Mouse (Mus musculus) liver, embryonic 14.5 days (tissue): Measurements from ENCODE around the gene Dgkz. TPM values are rescaled to one million over a fixed set of nuclear protein-coding genes. Genes with fewer than 3 reads are reported as not detected.
A peak's percentile ranks its signal among the peaks of the same experiment; 100 is the strongest.

ENCODE experiments used
- ATAC-seq: fragments of 200-750 bp; cut with Nextera tagmentation; 2 replicates; pipeline ENCODE4 v1.8.0; 2017; ENCODE audit warnings: moderate number of reproducible peaks, mild to moderate bottlenecking, moderate library complexity; ENCODE audit not compliant: insufficient read depth
- DNase-seq, 3 experiments: peaks; one replicate each; pipeline ENCODE4 v3.0.0-alpha.2; 2012 to 2013; ENCODE audit warnings: low read depth in 3 of 3, low spot score in 3 of 3
- H3K27ac ChIP-seq: fragments of 300-500 bp; sonication (generic); 2 replicates; pipeline ENCODE4 v1.5.1; 2014; ENCODE audit warnings: moderate library complexity, mild to moderate bottlenecking, control low read depth, inconsistent platforms
- H3K27me3 ChIP-seq: fragments of 300-500 bp; sonication (generic); 2 replicates; pipeline ENCODE4 v1.6.1; 2014; ENCODE audit warnings: mild to moderate bottlenecking, low read length, moderate library complexity; ENCODE audit not compliant: control insufficient read depth, insufficient read depth
- H3K36me3 ChIP-seq: fragments of 300-500 bp; sonication (generic); replicated peaks from 2 replicates; pipeline ENCODE4 v1.6.1; 2014; ENCODE audit warnings: low read depth; ENCODE audit not compliant: control insufficient read depth, insufficient read depth
- H3K4me1 ChIP-seq, 2 experiments: fragments of 200-500 bp in 1 of 2; fragments of 300-500 bp in 1 of 2; sonication (generic) in 1 of 2; replicated peaks; 2 replicates each; pipeline ENCODE4 v1.6.1; 2012 to 2014; ENCODE audit warnings: antibody characterized with exemption in 1 of 2, inconsistent platforms in 1 of 2, low read length in 1 of 2; ENCODE audit not compliant: control insufficient read depth in 2 of 2, insufficient read depth in 2 of 2
- H3K4me2 ChIP-seq: fragments of 300-500 bp; sonication (generic); 2 replicates; pipeline ENCODE4 v1.6.1; 2014; ENCODE audit warnings: low read depth, mild to moderate bottlenecking, control low read depth, moderate library complexity
- H3K4me3 ChIP-seq, 2 experiments: fragments of 200-500 bp in 1 of 2; fragments of 300-500 bp in 1 of 2; sonication (generic) in 1 of 2; 2 replicates each; pipeline ENCODE4 v1.5.1; 2012 to 2014; ENCODE audit warnings: low read depth in 2 of 2, low read length in 2 of 2, mild to moderate bottlenecking in 2 of 2, control low read depth in 1 of 2, inconsistent platforms in 1 of 2, moderate library complexity in 1 of 2; ENCODE audit not compliant: insufficient read depth in 1 of 2
- H3K9ac ChIP-seq: fragments of 300-500 bp; sonication (generic); replicated peaks from 2 replicates; pipeline ENCODE4 v1.6.1; 2014; ENCODE audit warnings: mild to moderate bottlenecking, control low read depth, moderate library complexity
- H3K9me3 ChIP-seq: fragments of 300-500 bp; sonication (generic); 2 replicates; pipeline ENCODE4 v1.6.1; 2016; ENCODE audit warnings: low read length, mixed read lengths; ENCODE audit not compliant: control insufficient read depth
- CTCF ChIP-seq: IDR thresholded peaks from 2 replicates; pipeline ENCODE4 v1.5.1; 2016; ENCODE audit warnings: antibody characterized with exemption, low read depth, control low read depth
- EP300 ChIP-seq: IDR thresholded peaks from 2 replicates; pipeline ENCODE4 v1.6.1; 2016; ENCODE audit warnings: antibody characterized with exemption, low read depth
- WGBS: fragments of 180-500 bp; shearing (Covaris S2); extraction: QIAGEN DNeasy Blood & Tissue Kit; methylation state at CpG from one replicate; pipeline ENCODE4 v1.1.7; 2014; ENCODE audit not compliant: insufficient replicate concordance; 5-methylcytosine and 5-hydroxymethylcytosine counted together
- polyA plus RNA-seq, 2 experiments: library from polyadenylated mRNA; depleted of rRNA in 1 of 2; stranded (reverse) in 1 of 2; unstranded in 1 of 2; fragments of >200 nt; fragmentation: Nextera tagmentation in 1 of 2; extraction: Ambion mirVana in 1 of 2; gene quantifications; 2 replicates each; pipeline versions ENCODE4 v1.2.1 to v1.2.3; 2012 to 2014

The Dgkz gene
- polyA plus RNA-seq, 2 experiments, result 19.6 to 60.7 TPM

DNA sequence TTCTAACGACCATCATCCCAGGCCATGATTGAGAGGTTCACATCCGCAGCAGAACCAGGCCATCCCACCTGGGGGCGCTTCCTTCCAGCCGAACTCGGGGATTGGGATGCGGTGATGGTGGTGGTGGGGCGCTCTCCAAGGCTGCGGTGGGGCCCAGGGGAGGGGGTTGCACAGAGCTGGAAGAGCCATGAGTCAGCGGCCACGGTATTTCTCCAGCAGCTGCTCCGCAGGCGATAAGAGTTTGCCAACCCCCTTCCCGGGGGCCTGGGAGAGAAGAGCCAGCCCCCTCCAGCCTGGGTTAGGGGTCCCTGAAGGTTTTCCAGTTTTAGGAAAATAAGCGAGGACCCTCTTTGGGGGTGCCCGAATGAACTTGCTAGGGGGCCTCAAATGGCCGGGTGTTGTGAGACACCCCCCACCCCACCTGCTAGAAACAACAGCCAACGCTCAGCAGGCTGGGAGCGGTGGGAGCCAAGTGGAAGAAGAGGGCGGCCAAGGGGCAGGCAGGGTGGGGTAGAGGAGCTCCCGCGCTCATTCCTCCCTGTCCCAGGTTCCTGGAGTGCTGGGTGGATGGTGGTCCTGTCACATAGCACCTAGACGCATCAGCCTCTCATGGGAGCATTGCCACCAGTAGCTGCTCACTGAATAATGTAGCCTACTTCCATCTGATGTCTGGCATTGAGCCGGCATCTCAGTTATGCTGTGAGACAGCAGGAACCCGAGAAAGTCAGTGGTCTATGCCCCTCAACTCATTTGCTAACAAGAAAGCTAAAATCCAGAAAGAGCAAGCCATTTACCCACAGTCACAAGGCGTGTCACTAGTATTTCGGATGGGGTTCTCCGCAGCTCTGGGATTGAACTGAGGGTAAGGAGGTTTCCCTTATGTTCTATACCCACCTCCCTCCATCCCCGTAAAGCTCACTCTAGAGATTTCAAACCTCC, 31.6 kb upstream of the Dgkz start:
- WGBS, result 2% methylated on average over 28 of the region's 28 CpGs
- Histone ChIP-seq H3K27me3 (no peaks in the 10 kb centered on the region; the same call in 1 of the 2 replicates), H3K27ac (no peak overlapping the region), H3K9me3 (no peaks in the 10 kb centered on the region), H3K4me1 (peaks cover 7 to 22% of the 10 kb centered on the region in 2 experiments), H3K9ac (peak overlapping the region; percentile 34; the same call in 1 of the 2 replicates), H3K4me3 (peak overlapping the region; percentile 0 to 52), H3K36me3 (no peaks in the 10 kb centered on the region), H3K4me2 (peak overlapping the region; percentile 82)
- ATAC-seq (no peak), DNase-seq (no peak)
- peak; percentile 65 for TF ChIP-seq CTCF
- TF ChIP-seq EP300, result no peak

DNA sequence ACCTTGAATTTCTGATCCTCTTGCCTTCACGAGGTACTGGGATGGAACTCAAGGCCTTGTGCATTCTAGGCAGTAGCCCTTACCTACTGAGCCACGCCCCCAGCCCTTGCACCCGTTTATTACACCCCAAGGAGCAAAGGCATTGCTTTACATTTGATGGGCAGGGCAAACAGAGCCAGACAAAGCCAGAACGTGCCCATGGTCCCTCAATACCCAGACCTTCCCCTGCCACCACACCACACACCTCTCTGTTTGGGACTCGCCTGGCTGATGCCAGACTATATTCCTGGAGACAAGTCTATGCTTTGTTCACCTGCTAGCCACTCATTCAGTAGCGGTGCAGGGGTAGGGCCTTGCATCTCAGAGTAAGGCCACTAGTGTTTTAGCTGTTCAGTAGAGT, 30.8 kb upstream of the Dgkz start:
- no peaks in the 10 kb centered on the region for H3K36me3 ChIP-seq
- no peak for ATAC-seq
- TF ChIP-seq CTCF (no peak), EP300 (no peak)
- WGBS, result 36% methylated on average over 6 of the region's 6 CpGs
- H3K27ac ChIP-seq, result no peak overlapping the region
- no peaks in the 10 kb centered on the region; the same call in 1 of the 2 replicates for H3K27me3 ChIP-seq
- no peak for DNase-seq
- H3K4me3 ChIP-seq, result no peak overlapping the region; a peak in 1 of 4 replicates
- no peaks in the 10 kb centered on the region for H3K9me3 ChIP-seq
- H3K9ac ChIP-seq, result no peak overlapping the region
- H3K4me2 ChIP-seq, result peak overlapping the region; percentile 82
- H3K4me1 ChIP-seq, result peaks cover 7 to 22% of the 10 kb centered on the region in 2 experiments

DNA sequence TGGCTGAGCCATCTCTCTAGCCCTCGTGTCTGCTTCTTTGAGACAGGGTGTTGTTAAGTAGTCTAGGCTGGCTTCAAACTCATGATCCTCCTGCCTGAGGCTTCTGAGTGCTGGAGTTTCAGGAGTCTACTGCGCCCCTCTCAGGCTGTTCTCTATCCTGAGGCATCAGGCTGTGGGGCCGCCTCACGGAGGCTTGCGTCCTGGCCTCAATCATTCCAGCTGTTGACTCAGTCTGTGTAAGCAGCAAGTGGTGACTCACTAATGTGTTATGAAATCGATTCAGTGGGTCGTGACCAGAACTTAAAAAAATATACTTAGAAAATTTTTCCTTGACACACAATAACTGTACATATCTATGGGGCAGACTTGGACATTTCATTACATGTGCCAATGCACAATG, 29.0 kb upstream of the Dgkz start:
- Histone ChIP-seq H3K9ac (no peak overlapping the region), H3K4me1 (peaks cover 7 to 22% of the 10 kb centered on the region in 2 experiments), H3K4me3 (no peak overlapping the region), H3K27ac (no peak overlapping the region), H3K27me3 (no peaks in the 10 kb centered on the region; the same call in 1 of the 2 replicates), H3K36me3 (no peaks in the 10 kb centered on the region), H3K4me2 (no peak overlapping the region), H3K9me3 (no peaks in the 10 kb centered on the region)
- WGBS, result 50% methylated on average over 7 of the region's 7 CpGs
- ATAC-seq (no peak), DNase-seq (no peak)
- TF ChIP-seq EP300 (no peak), CTCF (no peak)

DNA sequence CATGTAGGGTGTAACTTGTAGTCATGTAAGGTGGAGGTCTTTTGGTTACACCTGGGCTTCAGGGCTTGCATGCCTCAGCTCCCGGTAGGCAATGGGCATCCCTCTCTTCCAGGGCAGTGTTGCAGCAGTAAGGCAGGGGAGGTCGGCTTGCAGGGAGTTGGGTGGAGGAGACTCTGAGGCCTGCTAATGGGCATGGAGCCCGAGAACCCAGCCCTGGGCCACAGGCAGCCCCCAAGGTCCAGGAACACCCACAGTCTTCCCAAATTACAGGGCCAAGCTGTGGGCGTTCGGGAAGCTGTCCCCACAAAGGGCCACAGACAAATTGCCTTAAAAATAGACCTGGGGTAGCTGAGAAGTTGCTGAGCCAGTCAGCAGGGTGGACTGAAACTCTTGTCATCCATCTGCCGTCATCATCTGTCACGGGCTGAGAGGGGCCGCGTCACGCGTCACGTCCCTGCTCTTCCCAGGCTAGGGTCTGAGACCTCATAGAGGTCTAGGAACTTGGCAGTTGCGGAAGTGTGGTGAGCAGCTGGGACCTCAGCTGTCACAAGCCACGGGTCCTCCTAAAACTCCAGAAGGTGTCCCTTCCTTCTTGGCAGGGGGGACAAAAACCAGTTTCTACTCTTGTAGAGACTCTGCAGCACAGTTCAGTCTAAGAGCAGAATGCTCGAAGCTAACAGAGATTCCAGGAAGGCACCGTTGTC, 22.4 kb upstream of the Dgkz start:
- Histone ChIP-seq H3K4me2 (no peak overlapping the region), H3K4me3 (no peak overlapping the region), H3K27me3 (no peaks in the 10 kb centered on the region; the same call in 1 of the 2 replicates), H3K36me3 (no peaks in the 10 kb centered on the region), H3K27ac (no peak overlapping the region), H3K9ac (no peak overlapping the region), H3K9me3 (no peaks in the 10 kb centered on the region), H3K4me1 (no peaks in the 10 kb centered on the region)
- no peak for TF ChIP-seq EP300
- TF ChIP-seq CTCF, result no peak
- WGBS, result 67% methylated on average over 16 of the region's 16 CpGs
- no peak for DNase-seq
- no peak for ATAC-seq

DNA sequence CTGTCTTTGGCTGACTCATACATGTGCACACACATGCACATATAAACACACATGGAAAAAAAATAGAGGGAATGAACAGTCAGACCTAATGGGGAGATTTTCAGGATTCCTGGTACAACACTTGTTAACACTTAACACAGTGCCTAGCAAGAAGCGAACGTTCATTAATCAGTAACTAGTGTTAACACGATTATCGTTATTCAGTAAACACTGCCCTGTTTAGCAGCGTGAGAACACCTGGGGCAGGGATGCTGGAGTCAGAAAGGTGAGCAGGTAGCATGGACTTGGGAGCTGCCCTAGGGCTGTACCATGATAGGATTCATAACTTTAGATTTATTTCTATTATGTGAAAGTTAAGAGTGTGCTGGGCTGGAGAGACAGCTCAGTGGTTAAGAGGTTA, 20.3 kb upstream of the Dgkz start:
- Histone ChIP-seq H3K27ac (no peak overlapping the region), H3K27me3 (no peaks in the 10 kb centered on the region; the same call in 1 of the 2 replicates), H3K9me3 (no peaks in the 10 kb centered on the region), H3K36me3 (no peaks in the 10 kb centered on the region), H3K9ac (no peak overlapping the region), H3K4me2 (no peak overlapping the region), H3K4me3 (no peak overlapping the region), H3K4me1 (no peaks in the 10 kb centered on the region)
- WGBS, result 61% methylated on average over 5 of the region's 5 CpGs
- ATAC-seq (no peak), DNase-seq (no peak)
- TF ChIP-seq CTCF, result no peak
- TF ChIP-seq EP300, result no peak
